Mouse (Mus musculus): Measurements from ENCODE around the gene Ethe1. TPM values are rescaled to one million over a fixed set of nuclear protein-coding genes. Genes with fewer than 3 reads are reported as not detected.

The Ethe1 gene
- polyA plus RNA-seq (2014; fragmentation: Nextera tagmentation; extraction: Ambion mirVana): 23.4 and 23.9 TPM in 2 replicates

GRCm38 (mm10) chr7:24587330-24588105 is at the start of gene Ethe1, which contains the start of gene Zfp575:
Ethe1 (plus strand) TSS chr7:24587543.
Zfp575 (minus strand) TSS chr7:24587641.
- WGBS (ENCODE audit: insufficient replicate concordance): 8% methylated on average over 28 of the region's 30 CpGs
- Histone ChIP-seq H3K27ac (ENCODE audit: low read depth, low read length) (no peak within 1 kb of the TSS), H3K36me3 (ENCODE audit: control insufficient read depth, insufficient read depth, low read length) (no peaks in the 10 kb centered on the region), H3K4me1 (ENCODE audit: control insufficient read depth, insufficient read depth, low read length) (0 out of 2 replicates have a peak, but pooled peaks cover 4% of the 10 kb centered on the region), H3K9ac (ENCODE audit: low read depth, low read length) (peak within 1 kb of the TSS; percentile 62), H3K9me3 (replicated peaks; ENCODE audit: control insufficient read depth, low read length) (no peaks in the 10 kb centered on the region), H3K4me2 (peak within 1 kb of the TSS; percentile 73), H3K4me3 (ENCODE audit: low read depth, low read length) (peak within 1 kb of the TSS; percentile 48), H3K27me3 (ENCODE audit: control insufficient read depth, insufficient read depth, low read length) (peaks cover 39% of the 10 kb centered on the region)
- peak; percentile 36; the same call in 1 of the 2 replicates for ATAC-seq (replicated peaks; ENCODE audit: insufficient number of reproducible peaks, low FRiP score, low TSS enrichment)

- WGBS (ENCODE audit: insufficient replicate concordance): 77% methylated on average over 5 of the region's 5 CpGs
These were observed 49.8 kb upstream of the Ethe1 start for GRCm38 (mm10) chr7:24537591-24537990.

GRCm38 (mm10) chr7:24538154-24538553 is 49.2 kb upstream of the Ethe1 start:
- no peak overlapping the region for H3K4me2 ChIP-seq
- peaks cover 13% of the 10 kb centered on the region for H3K36me3 ChIP-seq (ENCODE audit: control insufficient read depth, insufficient read depth, low read length)
- no peak overlapping the region for H3K27ac ChIP-seq (ENCODE audit: low read depth, low read length)
- 31% methylated on average over 5 of the region's 5 CpGs for WGBS (ENCODE audit: insufficient replicate concordance)
- H3K9me3 ChIP-seq (replicated peaks; ENCODE audit: control insufficient read depth, low read length): no peaks in the 10 kb centered on the region
- no peak overlapping the region for H3K9ac ChIP-seq (ENCODE audit: low read depth, low read length)
- H3K4me3 ChIP-seq (ENCODE audit: low read depth, low read length): no peak overlapping the region
- H3K4me1 ChIP-seq (ENCODE audit: control insufficient read depth, insufficient read depth, low read length): peaks cover 12% of the 10 kb centered on the region
- peaks cover 11% of the 10 kb centered on the region for H3K27me3 ChIP-seq (ENCODE audit: control insufficient read depth, insufficient read depth, low read length)
- no peak for ATAC-seq (replicated peaks; ENCODE audit: insufficient number of reproducible peaks, low FRiP score, low TSS enrichment)

More at GRCm38 (mm10) chr7:24537591-24537990, 49.8 kb upstream of the Ethe1 start:
- Histone ChIP-seq H3K27ac (ENCODE audit: low read depth, low read length) (no peak overlapping the region), H3K4me2 (no peak overlapping the region), H3K4me1 (ENCODE audit: control insufficient read depth, insufficient read depth, low read length) (peaks cover 12% of the 10 kb centered on the region), H3K27me3 (ENCODE audit: control insufficient read depth, insufficient read depth, low read length) (peaks cover 15% of the 10 kb centered on the region), H3K9me3 (replicated peaks; ENCODE audit: control insufficient read depth, low read length) (no peaks in the 10 kb centered on the region), H3K9ac (ENCODE audit: low read depth, low read length) (no peak overlapping the region), H3K36me3 (ENCODE audit: control insufficient read depth, insufficient read depth, low read length) (peaks cover 13% of the 10 kb centered on the region), H3K4me3 (ENCODE audit: low read depth, low read length) (no peak overlapping the region)
- ATAC-seq (replicated peaks; ENCODE audit: insufficient number of reproducible peaks, low FRiP score, low TSS enrichment): no peak

- H3K27ac ChIP-seq (ENCODE audit: low read depth, low read length): no peak overlapping the region
- no peak for ATAC-seq (replicated peaks; ENCODE audit: insufficient number of reproducible peaks, low FRiP score, low TSS enrichment)
- 77% methylated on average over 5 of the region's 5 CpGs for WGBS (ENCODE audit: insufficient replicate concordance)
- peaks cover 6% of the 10 kb centered on the region for H3K27me3 ChIP-seq (ENCODE audit: control insufficient read depth, insufficient read depth, low read length)
- H3K9me3 ChIP-seq (replicated peaks; ENCODE audit: control insufficient read depth, low read length): no peaks in the 10 kb centered on the region
- no peak overlapping the region for H3K4me3 ChIP-seq (ENCODE audit: low read depth, low read length)
- H3K4me1 ChIP-seq (ENCODE audit: control insufficient read depth, insufficient read depth, low read length): peaks cover 7% of the 10 kb centered on the region
- no peak overlapping the region for H3K4me2 ChIP-seq
- peaks cover 9% of the 10 kb centered on the region for H3K36me3 ChIP-seq (ENCODE audit: control insufficient read depth, insufficient read depth, low read length)
- H3K9ac ChIP-seq (ENCODE audit: low read depth, low read length): no peak overlapping the region
These were observed 48.6 kb upstream of the Ethe1 start for GRCm38 (mm10) chr7:24538701-24539100.

GRCm38 (mm10) chr7:24539686-24540085 is 47.7 kb upstream of the Ethe1 start:
- Histone ChIP-seq H3K27ac (ENCODE audit: low read depth, low read length) (no peak overlapping the region), H3K9me3 (replicated peaks; ENCODE audit: control insufficient read depth, low read length) (no peaks in the 10 kb centered on the region), H3K4me3 (ENCODE audit: low read depth, low read length) (no peak overlapping the region), H3K27me3 (ENCODE audit: control insufficient read depth, insufficient read depth, low read length) (no peaks in the 10 kb centered on the region), H3K4me2 (no peak overlapping the region), H3K9ac (ENCODE audit: low read depth, low read length) (no peak overlapping the region), H3K4me1 (ENCODE audit: control insufficient read depth, insufficient read depth, low read length) (no peaks in the 10 kb centered on the region), H3K36me3 (ENCODE audit: control insufficient read depth, insufficient read depth, low read length) (peaks cover 3% of the 10 kb centered on the region; the same call in 1 of the 2 replicates)
- ATAC-seq (replicated peaks; ENCODE audit: insufficient number of reproducible peaks, low FRiP score, low TSS enrichment): no peak
- 87% methylated on average over 4 of the region's 4 CpGs for WGBS (ENCODE audit: insufficient replicate concordance)

GRCm38 (mm10) chr7:24544506-24544905 is 42.8 kb upstream of the Ethe1 start:
- no peak for ATAC-seq (replicated peaks; ENCODE audit: insufficient number of reproducible peaks, low FRiP score, low TSS enrichment)
- WGBS (ENCODE audit: insufficient replicate concordance): 79% methylated on average over 2 of the region's 2 CpGs

GRCm38 (mm10) chr7:24546068-24546614 is 41.2 kb upstream of the Ethe1 start, which contains the start of the genes Pinlyp and Xrcc1:
Pinlyp (minus strand) TSS chr7:24546118.
Xrcc1 (plus strand) TSS chr7:24546289.
- Histone ChIP-seq H3K4me2 (peak within 1 kb of the TSS; percentile 73), H3K27ac (ENCODE audit: low read depth, low read length) (peak within 1 kb of the TSS; percentile 75), H3K27me3 (ENCODE audit: control insufficient read depth, insufficient read depth, low read length) (no peaks in the 10 kb centered on the region), H3K4me1 (ENCODE audit: control insufficient read depth, insufficient read depth, low read length) (peaks cover 13% of the 10 kb centered on the region), H3K9me3 (replicated peaks; ENCODE audit: control insufficient read depth, low read length) (no peaks in the 10 kb centered on the region), H3K4me3 (ENCODE audit: low read depth, low read length) (peak within 1 kb of the TSS; percentile 88), H3K9ac (ENCODE audit: low read depth, low read length) (peak within 1 kb of the TSS; percentile 86), H3K36me3 (ENCODE audit: control insufficient read depth, insufficient read depth, low read length) (peaks cover 3% of the 10 kb centered on the region; the same call in 1 of the 2 replicates)
- ATAC-seq (replicated peaks; ENCODE audit: insufficient number of reproducible peaks, low FRiP score, low TSS enrichment): no peak
- 38% methylated on average over 13 of the region's 13 CpGs for WGBS (ENCODE audit: insufficient replicate concordance)

More at GRCm38 (mm10) chr7:24544506-24544905, 42.8 kb upstream of the Ethe1 start:
- Histone ChIP-seq H3K27me3 (ENCODE audit: control insufficient read depth, insufficient read depth, low read length) (no peaks in the 10 kb centered on the region), H3K9me3 (replicated peaks; ENCODE audit: control insufficient read depth, low read length) (no peaks in the 10 kb centered on the region), H3K4me3 (ENCODE audit: low read depth, low read length) (no peak overlapping the region), H3K27ac (ENCODE audit: low read depth, low read length) (no peak overlapping the region), H3K4me1 (ENCODE audit: control insufficient read depth, insufficient read depth, low read length) (peaks cover 13% of the 10 kb centered on the region), H3K36me3 (ENCODE audit: control insufficient read depth, insufficient read depth, low read length) (no peaks in the 10 kb centered on the region), H3K4me2 (no peak overlapping the region), H3K9ac (ENCODE audit: low read depth, low read length) (no peak overlapping the region)

- H3K27me3 ChIP-seq (ENCODE audit: control insufficient read depth, insufficient read depth, low read length): no peaks in the 10 kb centered on the region
- no peaks in the 10 kb centered on the region for H3K9me3 ChIP-seq (replicated peaks; ENCODE audit: control insufficient read depth, low read length)
- WGBS (ENCODE audit: insufficient replicate concordance): 1% methylated on average over 56 of the region's 57 CpGs
- peaks cover 13% of the 10 kb centered on the region for H3K4me1 ChIP-seq (ENCODE audit: control insufficient read depth, insufficient read depth, low read length)
- peak overlapping the region; percentile 73 for H3K4me2 ChIP-seq
- H3K27ac ChIP-seq (ENCODE audit: low read depth, low read length): peak overlapping the region; percentile 75
- H3K9ac ChIP-seq (ENCODE audit: low read depth, low read length): peak overlapping the region; percentile 86
- peak; percentile 98 for ATAC-seq (replicated peaks; ENCODE audit: insufficient number of reproducible peaks, low FRiP score, low TSS enrichment)
- H3K36me3 ChIP-seq (ENCODE audit: control insufficient read depth, insufficient read depth, low read length): peaks cover 3% of the 10 kb centered on the region; the same call in 1 of the 2 replicates
- peak overlapping the region; percentile 88 for H3K4me3 ChIP-seq (ENCODE audit: low read depth, low read length)
These were observed 40.5 kb upstream of the Ethe1 start for GRCm38 (mm10) chr7:24546634-24547389.

All from heart, embryonic 11.5 days (tissue).